Mouse (Mus musculus): ENCODE data around the gene Osbpl3. TPM values are rescaled to one million over a fixed set of nuclear protein-coding genes. Genes with fewer than 3 reads are reported as not detected.
A peak's percentile ranks its signal among the peaks of the same experiment; 100 is the strongest.
"Not testable (repeated sequence)": the region's sequence is repeated elsewhere in the genome, so short reads cannot be mapped to it uniquely, and the experiment has no call there.

Gene Osbpl3
- polyA plus RNA-seq, 1 experiment: 9.6 TPM

GRCm38 (mm10) chr6:50452220-50452619 lies 3.8 kb downstream of the Osbpl3 start:
- H3K4me3 ChIP-seq (replicated peaks; ENCODE audit: insufficient read depth, low read depth, low read length): no peak overlapping the region
- TF ChIP-seq POLR2A (IDR thresholded peaks at IDR 0.05; ENCODE audit: borderline replicate concordance, insufficient read depth, low read length): no peak
- no peak for TF ChIP-seq CTCF (IDR thresholded peaks at IDR 0.05; ENCODE audit: borderline replicate concordance, insufficient read depth, low read depth, low read length)
- peaks cover 5% of the 10 kb centered on the region; the same call in 1 of the 2 replicates for H3K4me1 ChIP-seq (ENCODE audit: control insufficient read depth, insufficient read depth, low read length)
- H3K27ac ChIP-seq (ENCODE audit: insufficient read depth, low read length): no peak overlapping the region
- DNase-seq: no peak
- 90% methylated on average over 10 of the region's 10 CpGs for WGBS
- no peaks in the 10 kb centered on the region for H3K27me3 ChIP-seq (ENCODE audit: control insufficient read depth, insufficient read depth, low read length)

GRCm38 (mm10) chr6:50445616-50446015 lies 10.4 kb downstream of the Osbpl3 start:
- TF ChIP-seq POLR2A (IDR thresholded peaks at IDR 0.05; ENCODE audit: borderline replicate concordance, insufficient read depth, low read length) (no peak), CTCF (IDR thresholded peaks at IDR 0.05; ENCODE audit: borderline replicate concordance, insufficient read depth, low read depth, low read length) (no peak)
- H3K27ac ChIP-seq (ENCODE audit: insufficient read depth, low read length): no peak overlapping the region
- WGBS: 40% methylated on average over 2 of the region's 2 CpGs
- DNase-seq: no peak
- H3K27me3 ChIP-seq (ENCODE audit: control insufficient read depth, insufficient read depth, low read length): no peaks in the 10 kb centered on the region; the same call in 1 of the 2 replicates
- H3K4me3 ChIP-seq (replicated peaks; ENCODE audit: insufficient read depth, low read depth, low read length): no peak overlapping the region
- H3K4me1 ChIP-seq (ENCODE audit: control insufficient read depth, insufficient read depth, low read length): peaks cover 4% of the 10 kb centered on the region

GRCm38 (mm10) chr6:50440966-50441862 lies 14.8 kb downstream of the Osbpl3 start:
- H3K27ac ChIP-seq (ENCODE audit: insufficient read depth, low read length): no peak overlapping the region
- H3K27me3 ChIP-seq (ENCODE audit: control insufficient read depth, insufficient read depth, low read length): no peaks in the 10 kb centered on the region
- H3K4me3 ChIP-seq (replicated peaks; ENCODE audit: insufficient read depth, low read depth, low read length): no peak overlapping the region
- peaks cover 4% of the 10 kb centered on the region for H3K4me1 ChIP-seq (ENCODE audit: control insufficient read depth, insufficient read depth, low read length)
- TF ChIP-seq POLR2A (IDR thresholded peaks at IDR 0.05; ENCODE audit: borderline replicate concordance, insufficient read depth, low read length) (no peak), CTCF (IDR thresholded peaks at IDR 0.05; ENCODE audit: borderline replicate concordance, insufficient read depth, low read depth, low read length) (no peak)
- WGBS: 76% methylated on average over 5 of the region's 5 CpGs
- no peak for DNase-seq

GRCm38 (mm10) chr6:50440197-50440596 lies 15.8 kb downstream of the Osbpl3 start:
- WGBS: 94% methylated on average over 7 of the region's 7 CpGs

GRCm38 (mm10) chr6:50438900-50439299 lies 17.1 kb downstream of the Osbpl3 start:
- not testable (repeated sequence) for DNase-seq; H3K27ac ChIP-seq (ENCODE audit: insufficient read depth, low read length); H3K4me3 ChIP-seq (replicated peaks; ENCODE audit: insufficient read depth, low read depth, low read length); H3K4me1 ChIP-seq (ENCODE audit: control insufficient read depth, insufficient read depth, low read length); H3K27me3 ChIP-seq (ENCODE audit: control insufficient read depth, insufficient read depth, low read length)
- 98% methylated on average over 4 of the region's 4 CpGs for WGBS

More at GRCm38 (mm10) chr6:50440197-50440596, 15.8 kb downstream of the Osbpl3 start:
- DNase-seq: no peak
- Histone ChIP-seq H3K27ac (ENCODE audit: insufficient read depth, low read length) (no peak overlapping the region), H3K4me1 (ENCODE audit: control insufficient read depth, insufficient read depth, low read length) (peaks cover 4% of the 10 kb centered on the region), H3K27me3 (ENCODE audit: control insufficient read depth, insufficient read depth, low read length) (no peaks in the 10 kb centered on the region), H3K4me3 (replicated peaks; ENCODE audit: insufficient read depth, low read depth, low read length) (no peak overlapping the region)
- TF ChIP-seq POLR2A (IDR thresholded peaks at IDR 0.05; ENCODE audit: borderline replicate concordance, insufficient read depth, low read length): no peak
- no peak for TF ChIP-seq CTCF (IDR thresholded peaks at IDR 0.05; ENCODE audit: borderline replicate concordance, insufficient read depth, low read depth, low read length)

GRCm38 (mm10) chr6:50437815-50438214 lies 18.2 kb downstream of the Osbpl3 start:
- Histone ChIP-seq H3K27ac (ENCODE audit: insufficient read depth, low read length) (no peak overlapping the region), H3K4me3 (replicated peaks; ENCODE audit: insufficient read depth, low read depth, low read length) (no peak overlapping the region), H3K27me3 (ENCODE audit: control insufficient read depth, insufficient read depth, low read length) (no peaks in the 10 kb centered on the region), H3K4me1 (ENCODE audit: control insufficient read depth, insufficient read depth, low read length) (peaks cover 5% of the 10 kb centered on the region)
- TF ChIP-seq POLR2A (IDR thresholded peaks at IDR 0.05; ENCODE audit: borderline replicate concordance, insufficient read depth, low read length) (no peak), CTCF (IDR thresholded peaks at IDR 0.05; ENCODE audit: borderline replicate concordance, insufficient read depth, low read depth, low read length) (no peak)
- no peak for DNase-seq
- WGBS: 90% methylated on average over 2 of the region's 2 CpGs

- 75% methylated on average over 2 of the region's 2 CpGs for WGBS
Observed at GRCm38 (mm10) chr6:50436661-50437060, 19.3 kb downstream of the Osbpl3 start.

GRCm38 (mm10) chr6:50432491-50432890 lies 23.5 kb downstream of the Osbpl3 start:
- WGBS: 12% methylated on average over 5 of the region's 5 CpGs
- DNase-seq: peak in 1 of 2 experiments; percentile 69
- Histone ChIP-seq H3K27me3 (ENCODE audit: control insufficient read depth, insufficient read depth, low read length) (no peaks in the 10 kb centered on the region; the same call in 1 of the 2 replicates), H3K27ac (ENCODE audit: insufficient read depth, low read length) (no peak overlapping the region), H3K4me1 (ENCODE audit: control insufficient read depth, insufficient read depth, low read length) (peaks cover 7% of the 10 kb centered on the region), H3K4me3 (replicated peaks; ENCODE audit: insufficient read depth, low read depth, low read length) (no peak overlapping the region)
- TF ChIP-seq POLR2A (IDR thresholded peaks at IDR 0.05; ENCODE audit: borderline replicate concordance, insufficient read depth, low read length): no peak
- no peak for TF ChIP-seq CTCF (IDR thresholded peaks at IDR 0.05; ENCODE audit: borderline replicate concordance, insufficient read depth, low read depth, low read length)

More at GRCm38 (mm10) chr6:50436661-50437060, 19.3 kb downstream of the Osbpl3 start:
- TF ChIP-seq POLR2A (IDR thresholded peaks at IDR 0.05; ENCODE audit: borderline replicate concordance, insufficient read depth, low read length): no peak
- H3K4me3 ChIP-seq (replicated peaks; ENCODE audit: insufficient read depth, low read depth, low read length): no peak overlapping the region
- DNase-seq: no peak
- peaks cover 3% of the 10 kb centered on the region for H3K4me1 ChIP-seq (ENCODE audit: control insufficient read depth, insufficient read depth, low read length)
- no peaks in the 10 kb centered on the region for H3K27me3 ChIP-seq (ENCODE audit: control insufficient read depth, insufficient read depth, low read length)
- H3K27ac ChIP-seq (ENCODE audit: insufficient read depth, low read length): no peak overlapping the region
